Mouse (Mus musculus): ENCODE data around the gene AI837181.

AI837181 gene

GRCm38 (mm10) chr19:5414534-5414957, 10.4 kb upstream of the AI837181 start:
- peak; percentile 36 for DNase-seq (ENCODE audit: low spot score)

- no peak for DNase-seq (ENCODE audit: low spot score)
Measured at GRCm38 (mm10) chr19:5418750-5419466, 6.0 kb upstream of the AI837181 start.

- no peak for DNase-seq (ENCODE audit: low spot score)
Measured at GRCm38 (mm10) chr19:5419630-5420029, 5.3 kb upstream of the AI837181 start.

- no peak for DNase-seq (ENCODE audit: low spot score)
Measured at GRCm38 (mm10) chr19:5420579-5420978, 4.4 kb upstream of the AI837181 start.

- no peak for DNase-seq (ENCODE audit: low spot score)
Measured at GRCm38 (mm10) chr19:5421784-5422183, 3.2 kb upstream of the AI837181 start.

GRCm38 (mm10) chr19:5422267-5422666, 2.7 kb upstream of the AI837181 start:
- DNase-seq (ENCODE audit: low spot score): no peak

- no peak for DNase-seq (ENCODE audit: low spot score)
Measured at GRCm38 (mm10) chr19:5422895-5423443, 2.0 kb upstream of the AI837181 start.

- DNase-seq (ENCODE audit: low spot score): no peak
Measured at GRCm38 (mm10) chr19:5423561-5423960, 1.4 kb upstream of the AI837181 start.

GRCm38 (mm10) chr19:5424092-5424781, 707 bp upstream of the AI837181 start:
- peak; percentile 66 for DNase-seq (ENCODE audit: low spot score)

- DNase-seq (ENCODE audit: low spot score): no peak
Measured at GRCm38 (mm10) chr19:5425906-5426565, 1.1 kb downstream of the AI837181 start.

GRCm38 (mm10) chr19:5426640-5427290, 1.8 kb downstream of the AI837181 start:
- no peak for DNase-seq (ENCODE audit: low spot score)

GRCm38 (mm10) chr19:5428083-5428482, 3.1 kb downstream of the AI837181 start:
- no peak for DNase-seq (ENCODE audit: low spot score)

GRCm38 (mm10) chr19:5429219-5429618, 4.3 kb downstream of the AI837181 start:
- DNase-seq (ENCODE audit: low spot score): no peak

GRCm38 (mm10) chr19:5429806-5430205, 4.9 kb downstream of the AI837181 start:
- DNase-seq (ENCODE audit: low spot score): no peak

- no peak for DNase-seq (ENCODE audit: low spot score)
Measured at GRCm38 (mm10) chr19:5430408-5430807, 5.5 kb downstream of the AI837181 start.

- DNase-seq (ENCODE audit: low spot score): no peak
Measured at GRCm38 (mm10) chr19:5431911-5432464, 7.0 kb downstream of the AI837181 start.

GRCm38 (mm10) chr19:5432992-5433852, 8.3 kb downstream of the AI837181 start:
- no peak for DNase-seq (ENCODE audit: low spot score)

- no peak for DNase-seq (ENCODE audit: low spot score)
Measured at GRCm38 (mm10) chr19:5433951-5434350, 9.0 kb downstream of the AI837181 start.

GRCm38 (mm10) chr19:5444371-5444908, 19.5 kb downstream of the AI837181 start:
- DNase-seq (ENCODE audit: low spot score): no peak

GRCm38 (mm10) chr19:5444954-5445353, 20.0 kb downstream of the AI837181 start:
- no peak for DNase-seq (ENCODE audit: low spot score)

GRCm38 (mm10) chr19:5445747-5446146, 20.8 kb downstream of the AI837181 start:
- no peak for DNase-seq (ENCODE audit: low spot score)
